Mouse (Mus musculus) spleen, postnatal 0 days (tissue): ENCODE data around the gene Gm8108. TPM values are rescaled to one million over a fixed set of nuclear protein-coding genes. Genes with fewer than 3 reads are reported as not detected.

ENCODE experiments used
- polyA plus RNA-seq: library from polyadenylated mRNA; unstranded; fragments of >200 nt; fragmentation: Nextera tagmentation; extraction: Ambion mirVana; gene quantifications from 2 replicates; pipeline ENCODE4 v1.2.1, GENCODE M21; 2015

Gene Gm8108
- 0.11 TPM in 1 of 2 replicates, not detected in the other for polyA plus RNA-seq

GRCm38 (mm10) chr14:4110426-4110825, at the start of gene Gm8108:
Gene Gm8108 (plus strand): TSS chr14:4110526.

DNA sequence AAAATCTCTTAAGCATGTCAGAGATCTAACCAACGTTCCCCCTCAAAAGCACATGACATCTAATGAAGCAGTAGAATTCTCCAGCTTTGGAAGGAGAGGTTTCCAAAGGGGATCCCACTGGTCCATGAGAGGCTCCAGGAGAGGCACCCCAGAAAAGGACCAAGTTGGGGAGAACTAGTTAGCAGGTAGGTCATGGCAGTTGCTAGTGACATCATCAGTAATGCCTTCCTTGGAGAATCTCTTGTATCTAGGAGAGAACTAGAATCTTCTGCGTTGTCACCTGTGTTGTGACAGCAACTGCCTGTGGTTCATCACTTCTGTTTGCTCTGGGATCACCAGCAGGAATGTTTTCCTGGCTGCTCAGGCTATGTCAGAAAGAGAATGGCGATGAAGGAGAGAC, 26.5 kb upstream of the Gm8108 start, which contains the start of gene Gm3115:
Gm3115 (plus strand) TSS at position 301 of the 400 bp plus-strand sequence.

DNA sequence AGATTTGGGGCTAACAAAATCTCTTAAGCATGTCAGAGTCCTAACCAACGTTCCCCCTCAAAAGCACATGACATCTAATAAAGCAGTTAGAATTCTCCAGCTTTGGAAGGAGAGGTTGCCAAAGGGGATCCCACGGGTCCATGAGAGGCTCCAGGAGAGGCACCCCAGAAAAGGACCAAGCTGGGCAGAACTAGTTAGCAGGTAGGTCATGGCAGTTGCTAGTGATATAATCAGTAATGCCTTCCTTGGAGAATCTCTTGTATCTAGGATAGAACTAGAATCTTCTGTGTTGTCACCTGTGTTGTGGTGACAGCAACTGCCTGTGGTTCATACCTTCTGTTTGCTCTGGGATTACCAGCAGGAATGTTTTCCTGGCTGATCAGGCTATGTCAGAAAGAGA, 54.4 kb downstream of the Gm8108 start, which contains the start of gene Gm3127:
Gm3127 (plus strand) TSS at position 301 of the 400 bp plus-strand sequence.

Other genes starting within 250 kb of the Gm8108 start
- gene Gm2916, start 226.4 kb upstream of the Gm8108 start, polyA plus RNA-seq, result 0.07 TPM in 1 of 2 replicates, not detected in the other
- 0.25 TPM in 1 of 2 replicates, not detected in the other for gene Gm3029, start 178.8 kb upstream of the Gm8108 start, polyA plus RNA-seq
- not detected in 2 replicates for gene Gm3095, start 147.0 kb upstream of the Gm8108 start, polyA plus RNA-seq
- not detected in 2 replicates for gene Gm3099, start 112.1 kb upstream of the Gm8108 start, polyA plus RNA-seq
- gene Gm5796, start 86.6 kb upstream of the Gm8108 start, polyA plus RNA-seq, result not detected in 2 replicates
- gene Gm3115, start 26.4 kb upstream of the Gm8108 start, polyA plus RNA-seq, result 0.10 TPM in 1 of 2 replicates, not detected in the other
- gene Gm3127, start 54.5 kb downstream of the Gm8108 start, polyA plus RNA-seq, result not detected in 2 replicates
- 0.12 TPM in 1 of 2 replicates, not detected in the other for gene Gm2974, start 72.0 kb downstream of the Gm8108 start, polyA plus RNA-seq
- 0.07 TPM in 1 of 2 replicates, not detected in the other for gene Gm3138, start 139.1 kb downstream of the Gm8108 start, polyA plus RNA-seq
- gene Gm3149, start 206.8 kb downstream of the Gm8108 start, polyA plus RNA-seq, result not detected in 2 replicates
- gene 2610042L04Rik, start 224.2 kb downstream of the Gm8108 start, polyA plus RNA-seq, result not detected in 2 replicates